ENCODE assay signal across 8 mouse cellular contexts in the genomic region with DNA sequence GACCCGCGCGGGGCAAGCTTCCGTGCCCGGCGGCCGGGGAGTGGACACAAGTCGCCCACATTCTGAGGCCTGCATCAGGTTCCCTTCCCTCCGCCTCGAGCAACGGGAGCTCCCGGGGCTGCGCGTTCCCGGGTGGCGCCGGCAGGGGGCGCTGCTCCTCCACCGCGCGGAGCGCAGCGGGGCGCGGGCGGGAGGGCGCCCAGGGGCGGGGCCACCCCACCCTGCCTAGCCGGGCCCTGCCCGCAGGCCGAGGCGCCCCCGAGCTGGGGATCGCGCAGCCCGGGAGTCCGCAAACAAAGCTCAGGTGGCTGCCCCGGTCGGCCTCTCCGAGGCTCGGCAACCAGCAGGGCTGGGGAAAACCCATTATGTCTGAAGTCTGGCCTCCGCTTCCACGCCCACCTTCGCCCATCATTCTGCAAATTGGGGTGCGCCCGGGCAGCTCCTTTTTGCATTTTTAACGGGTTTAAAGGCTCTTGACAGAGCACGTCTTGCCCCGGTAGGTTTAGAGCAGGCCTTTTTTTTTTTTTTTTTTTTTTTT. TPM values are rescaled to one million over a fixed set of nuclear protein-coding genes. Genes with fewer than 3 reads are reported as not detected.
A peak's percentile ranks its signal among the peaks of the same experiment; 100 is the strongest.
DNase-seq lines count a peak whose midpoint lies in the region; ATAC-seq and TF ChIP-seq lines count a peak whose summit lies in the region.

No protein-coding gene starts in this region.

- under 1% methylated on average over 38 of the region's 49 CpGs for WGBS in intestine, postnatal 0 days
- under 1% methylated on average over 42 of the region's 49 CpGs for WGBS in midbrain, embryonic 10.5 days

- ATAC-seq in intestine, postnatal 0 days, result peak; percentile 80

- H3K4me2 ChIP-seq in intestine, postnatal 0 days (replicated peaks; ENCODE audit: low read depth), result peak overlapping the region; percentile 78

- peak overlapping the region; percentile 78 for H3K9ac ChIP-seq in intestine, postnatal 0 days (ENCODE audit: low read depth, low read length)

- peak; percentile 85 for TF ChIP-seq CTCF in intestine, postnatal 0 days (IDR thresholded peaks at IDR 0.05; ENCODE audit: low read depth)

- intact Hi-C loops in left cerebral cortex, postnatal 36 days (cut with DNase I), result loop anchor here (2.0 to 5.0 kb wide), 5 partner anchors 64 to 1710 kb away; no protein-coding TSS in a partner anchor

- H3K27ac ChIP-seq in intestine, postnatal 0 days (ENCODE audit: low read depth, low read length), result peak overlapping the region; percentile 92
- peak overlapping the region; percentile 100 for H3K27ac ChIP-seq in midbrain, embryonic 10.5 days (replicated peaks)

- H3K4me3 ChIP-seq in intestine, postnatal 0 days (ENCODE audit: low read depth, low read length), result peak overlapping the region; percentile 74
- peak overlapping the region; percentile 93 for H3K4me3 ChIP-seq in midbrain, embryonic 10.5 days

- H3K4me1 ChIP-seq in intestine, postnatal 0 days (replicated peaks; ENCODE audit: control insufficient read depth, insufficient read depth, low read length), result no peaks in the 10 kb centered on the region
- peaks cover 20% of the 10 kb centered on the region for H3K4me1 ChIP-seq in midbrain, embryonic 10.5 days

- peaks cover 3% of the 10 kb centered on the region; the same call in 1 of the 2 replicates for H3K36me3 ChIP-seq in intestine, postnatal 0 days (ENCODE audit: control insufficient read depth, insufficient read depth)
- peaks cover 44% of the 10 kb centered on the region for H3K36me3 ChIP-seq in midbrain, embryonic 10.5 days

- H3K9me3 ChIP-seq in intestine, postnatal 0 days (ENCODE audit: control insufficient read depth), result no peaks in the 10 kb centered on the region
- no peaks in the 10 kb centered on the region for H3K9me3 ChIP-seq in midbrain, embryonic 10.5 days (replicated peaks)

- peak; percentile 81 for DNase-seq in adrenal gland, adult 8-10 months
- peak; percentile 89 for DNase-seq in embryo, embryonic 11.5 days (ENCODE audit: low read depth, low spot score)
- DNase-seq in gastrocnemius, postnatal 4 days (ENCODE audit: low spot score in 2 of 2), result peak; percentile 93 to 97
- peak; percentile 93 to 96 for DNase-seq in left cerebral cortex, postnatal 36 days (ENCODE audit: low spot score in 2 of 2)
- peak; percentile 87 for DNase-seq in midbrain, embryonic 10.5 days (ENCODE audit: low spot score)
- peak; percentile 80 to 85 for DNase-seq in right cerebral cortex, postnatal 36 days (ENCODE audit: low spot score in 2 of 2)
- peak; percentile 93 for DNase-seq in urinary bladder, postnatal 4 days (ENCODE audit: low spot score in 2 of 2)

- H3K27me3 ChIP-seq in intestine, postnatal 0 days (replicated peaks; ENCODE audit: control insufficient read depth, insufficient read depth, low read length), result no peaks in the 10 kb centered on the region
- no peaks in the 10 kb centered on the region for H3K27me3 ChIP-seq in midbrain, embryonic 10.5 days (ENCODE audit: low read depth, poor library complexity, severe bottlenecking)

RNA-seq across cellular contexts. Expression of gene Marcks, which starts 1.7 kb away (rescaled TPM):
- total RNA-seq in adrenal gland, adult 8-10 months (2022), result 10 to 100 TPM; 33.6 to 49.8 (median 41.0) TPM
- 100 to 1,000 TPM; 274 to 289 TPM for total RNA-seq in gastrocnemius, postnatal 4 days (2021)
- 34.7 and 38.2 TPM in 2 replicates for polyA plus RNA-seq in intestine, postnatal 0 days (2015; fragmentation: Nextera tagmentation; extraction: Ambion mirVana)
- 100 to 1,000 TPM; 164 to 165 TPM for total RNA-seq in left cerebral cortex, postnatal 36 days (2021)
- 169 and 200 TPM in 2 replicates for polyA plus RNA-seq in midbrain, embryonic 10.5 days (2016; fragmentation: Nextera tagmentation; extraction: Ambion mirVana)

Comparison
In these comparisons a context has a peak if more than half of its experiments do, and no peak if none do; other contexts are left out.
1. Peak in every context shown above with its lines: DNase-seq, ATAC-seq, H3K4me3 ChIP-seq and H3K27ac ChIP-seq.